Mouse (Mus musculus): Measurements from ENCODE around the gene Zfp39. TPM values are rescaled to one million over a fixed set of nuclear protein-coding genes. Genes with fewer than 3 reads are reported as not detected.

The Zfp39 gene
- total and polyA plus RNA-seq, 3 experiments: 0.85 to 22.0 (median 7.0) TPM

GRCm38 (mm10) chr11:58947798-58948528, 43.9 kb upstream of the Zfp39 start:
- Histone ChIP-seq H3K9me3 (replicated peaks) (no peaks in the 10 kb centered on the region), H3K4me1 (ENCODE audit: insufficient read depth, low read depth, low read length) (peaks cover 5% of the 10 kb centered on the region), H3K27me3 (ENCODE audit: insufficient read depth, low read length) (peaks cover 70% of the 10 kb centered on the region), H3K4me3 (ENCODE audit: low read depth, low read length) (no peak overlapping the region), H3K36me3 (replicated peaks) (no peaks in the 10 kb centered on the region)
- no peak for ATAC-seq (ENCODE audit: extremely low read depth, insufficient number of reproducible peaks, low FRiP score, poor library complexity, severe bottlenecking)
- TF ChIP-seq CTCF (IDR thresholded peaks at IDR 0.05; ENCODE audit: low read depth, low read length) (no peak), TAL1 (conservative IDR thresholded peaks at IDR 0.05; ENCODE audit: low read depth, low read length) (no peak), GATA2 (IDR thresholded peaks at IDR 0.05; ENCODE audit: borderline replicate concordance, low read depth, low read length) (no peak)
- DNase-seq (ENCODE audit: low spot score): no peak

DNA sequence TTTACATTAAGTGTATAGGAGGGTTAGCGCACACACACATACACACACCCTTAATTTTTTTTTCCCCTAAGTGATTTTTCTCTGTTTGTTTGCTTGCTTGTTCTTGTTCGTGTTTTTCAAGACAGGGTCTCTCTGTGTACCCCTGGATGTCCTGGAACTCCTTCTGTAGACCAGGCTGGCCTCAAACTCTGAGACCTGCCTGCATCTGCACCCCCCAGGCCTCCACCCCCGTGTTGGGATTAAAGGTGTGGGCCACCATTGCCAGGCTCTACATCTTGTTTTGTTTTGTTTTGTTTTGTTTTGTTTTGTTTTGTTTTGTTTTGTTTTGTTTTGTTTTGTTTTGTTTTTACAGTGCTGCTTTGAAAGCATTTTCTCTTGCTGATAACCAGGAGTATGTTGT, 43.3 kb upstream of the Zfp39 start:
- no peak overlapping the region for H3K4me3 ChIP-seq (ENCODE audit: low read depth, low read length)
- peaks cover 77% of the 10 kb centered on the region for H3K27me3 ChIP-seq (ENCODE audit: insufficient read depth, low read length)
- H3K9me3 ChIP-seq (replicated peaks): no peaks in the 10 kb centered on the region
- no peaks in the 10 kb centered on the region for H3K36me3 ChIP-seq (replicated peaks)
- H3K4me1 ChIP-seq (ENCODE audit: insufficient read depth, low read depth, low read length): peaks cover 5% of the 10 kb centered on the region
- DNase-seq (ENCODE audit: low spot score) (no peak), ATAC-seq (ENCODE audit: extremely low read depth, insufficient number of reproducible peaks, low FRiP score, poor library complexity, severe bottlenecking) (no peak)
- no peak for TF ChIP-seq GATA2 (IDR thresholded peaks at IDR 0.05; ENCODE audit: borderline replicate concordance, low read depth, low read length)
- TF ChIP-seq POLR2AphosphoS5 (IDR thresholded peaks at IDR 0.05; ENCODE audit: insufficient replicate concordance, low read depth, low read length): no peak
- no peak for TF ChIP-seq TAL1 (conservative IDR thresholded peaks at IDR 0.05; ENCODE audit: low read depth, low read length)
- no peak for TF ChIP-seq CTCF (IDR thresholded peaks at IDR 0.05; ENCODE audit: low read depth, low read length)
- no peak for TF ChIP-seq GATA1 (IDR thresholded peaks at IDR 0.05; ENCODE audit: borderline replicate concordance, low read length)

DNA sequence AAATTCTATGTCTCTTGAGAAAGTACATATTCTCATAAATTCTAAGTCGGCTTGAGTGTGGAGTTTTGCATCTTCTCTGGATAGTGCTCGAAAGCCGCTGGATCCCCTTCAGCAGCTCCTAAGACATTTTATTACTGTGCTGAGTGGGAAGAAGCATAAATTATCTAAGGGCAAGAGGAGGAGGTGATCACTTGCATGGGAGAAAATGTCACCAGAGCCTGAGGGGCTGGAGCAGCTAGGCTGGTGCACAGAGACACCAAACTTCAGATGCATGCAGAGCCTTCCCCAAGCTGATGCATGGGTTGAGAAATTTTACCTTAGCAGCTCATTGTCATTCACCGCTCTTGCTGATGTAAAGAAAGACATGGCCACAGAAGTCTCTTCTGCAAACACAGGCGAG, 40.1 kb upstream of the Zfp39 start:
- Histone ChIP-seq H3K4me3 (ENCODE audit: low read depth, low read length) (no peak overlapping the region), H3K4me1 (ENCODE audit: insufficient read depth, low read depth, low read length) (peaks cover 6% of the 10 kb centered on the region), H3K27me3 (ENCODE audit: insufficient read depth, low read length) (peaks cover 62% of the 10 kb centered on the region), H3K36me3 (replicated peaks) (no peaks in the 10 kb centered on the region), H3K9me3 (replicated peaks) (0 out of 2 replicates have a peak, but pooled peaks cover 3% of the 10 kb centered on the region)
- TF ChIP-seq POLR2AphosphoS5 (IDR thresholded peaks at IDR 0.05; ENCODE audit: insufficient replicate concordance, low read depth, low read length): no peak
- TF ChIP-seq GATA1 (IDR thresholded peaks at IDR 0.05; ENCODE audit: borderline replicate concordance, low read length): no peak
- TF ChIP-seq TAL1 (conservative IDR thresholded peaks at IDR 0.05; ENCODE audit: low read depth, low read length): no peak
- no peak for TF ChIP-seq GATA2 (IDR thresholded peaks at IDR 0.05; ENCODE audit: borderline replicate concordance, low read depth, low read length)
- TF ChIP-seq CTCF (IDR thresholded peaks at IDR 0.05; ENCODE audit: low read depth, low read length): no peak
- DNase-seq (ENCODE audit: low spot score) (no peak), ATAC-seq (ENCODE audit: extremely low read depth, insufficient number of reproducible peaks, low FRiP score, poor library complexity, severe bottlenecking) (no peak)

DNA sequence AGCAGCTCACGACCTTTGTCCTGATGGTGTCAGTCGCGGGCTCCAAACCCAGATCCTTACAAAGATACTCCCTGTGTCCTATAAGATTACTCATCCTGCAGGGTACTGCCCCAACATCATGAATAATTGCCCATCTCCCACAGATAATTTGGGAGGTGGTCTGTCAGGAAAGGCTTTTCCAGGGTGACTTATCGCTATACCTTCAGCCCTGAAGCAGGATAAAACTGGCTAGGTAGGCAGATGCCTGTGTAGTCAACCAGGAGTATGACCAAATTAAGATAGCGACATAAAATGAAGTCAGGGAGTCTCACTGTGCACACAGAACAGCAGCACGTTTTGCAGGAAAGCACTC, 35.0 kb upstream of the Zfp39 start:
- peak overlapping the region; percentile 99 for H3K4me3 ChIP-seq (ENCODE audit: low read depth, low read length)
- no peak for TF ChIP-seq TAL1 (conservative IDR thresholded peaks at IDR 0.05; ENCODE audit: low read depth, low read length)
- DNase-seq (ENCODE audit: low spot score): no peak

GRCm38 (mm10) chr11:58938322-58939087, 34.5 kb upstream of the Zfp39 start, which contains the start of gene Rnf187:
Gene Rnf187, minus strand, starts transcription at chr11:58938916.
- peak; percentile 63; the same call in 1 of the 2 replicates for ATAC-seq (ENCODE audit: extremely low read depth, insufficient number of reproducible peaks, low FRiP score, poor library complexity, severe bottlenecking)

More for the DNA sequence above, 35.0 kb upstream of the Zfp39 start:
- Histone ChIP-seq H3K9me3 (replicated peaks) (0 out of 2 replicates have a peak, but pooled peaks cover 3% of the 10 kb centered on the region), H3K4me1 (ENCODE audit: insufficient read depth, low read depth, low read length) (peaks cover 30% of the 10 kb centered on the region), H3K36me3 (replicated peaks) (peaks cover 33% of the 10 kb centered on the region), H3K27me3 (ENCODE audit: insufficient read depth, low read length) (peaks cover 22% of the 10 kb centered on the region)
- no peak for ATAC-seq (ENCODE audit: extremely low read depth, insufficient number of reproducible peaks, low FRiP score, poor library complexity, severe bottlenecking)

DNA sequence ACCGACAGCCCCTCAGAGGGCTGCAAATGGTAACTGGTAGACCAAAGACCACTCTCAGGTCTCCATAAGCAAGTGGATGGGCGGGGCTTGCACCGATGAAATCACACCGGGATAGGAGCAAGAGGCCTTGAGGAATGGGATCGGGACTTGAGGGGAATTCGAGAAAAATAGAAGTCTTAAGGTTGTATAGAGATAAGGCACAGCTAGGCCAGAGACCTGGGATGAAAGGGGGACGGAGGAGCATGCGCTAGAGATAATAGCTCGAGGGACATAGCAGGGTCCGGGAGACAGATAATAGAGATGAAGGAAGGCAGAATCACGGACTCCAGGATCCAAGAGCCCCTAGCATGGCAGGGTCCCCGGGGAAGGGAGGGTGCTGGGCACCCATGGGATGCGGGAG, 33.9 kb upstream of the Zfp39 start:
- Histone ChIP-seq H3K9me3 (replicated peaks) (0 out of 2 replicates have a peak, but pooled peaks cover 3% of the 10 kb centered on the region), H3K36me3 (replicated peaks) (peaks cover 45% of the 10 kb centered on the region), H3K4me1 (ENCODE audit: insufficient read depth, low read depth, low read length) (peaks cover 30% of the 10 kb centered on the region), H3K27me3 (ENCODE audit: insufficient read depth, low read length) (peaks cover 10% of the 10 kb centered on the region), H3K4me3 (ENCODE audit: low read depth, low read length) (peak overlapping the region; percentile 99)
- TF ChIP-seq GATA1 (IDR thresholded peaks at IDR 0.05; ENCODE audit: borderline replicate concordance, low read length): no peak
- no peak for DNase-seq (ENCODE audit: low spot score)
- no peak for ATAC-seq (ENCODE audit: extremely low read depth, insufficient number of reproducible peaks, low FRiP score, poor library complexity, severe bottlenecking)

More at GRCm38 (mm10) chr11:58938322-58939087, 34.5 kb upstream of the Zfp39 start, which contains the start of gene Rnf187:
- Histone ChIP-seq H3K4me3 (ENCODE audit: low read depth, low read length) (peak within 1 kb of the TSS; percentile 99), H3K4me1 (ENCODE audit: insufficient read depth, low read depth, low read length) (peaks cover 30% of the 10 kb centered on the region), H3K9me3 (replicated peaks) (0 out of 2 replicates have a peak, but pooled peaks cover 3% of the 10 kb centered on the region), H3K27me3 (ENCODE audit: insufficient read depth, low read length) (peaks cover 16% of the 10 kb centered on the region), H3K36me3 (replicated peaks) (peaks cover 39% of the 10 kb centered on the region)
- DNase-seq (ENCODE audit: low spot score): peak; percentile 84
- TF ChIP-seq GATA1 (IDR thresholded peaks at IDR 0.05; ENCODE audit: borderline replicate concordance, low read length): no peak
- no peak for TF ChIP-seq CTCF (IDR thresholded peaks at IDR 0.05; ENCODE audit: low read depth, low read length)
- no peak for TF ChIP-seq GATA2 (IDR thresholded peaks at IDR 0.05; ENCODE audit: borderline replicate concordance, low read depth, low read length)
- TF ChIP-seq POLR2AphosphoS5 (IDR thresholded peaks at IDR 0.05; ENCODE audit: insufficient replicate concordance, low read depth, low read length): no peak
- no peak for TF ChIP-seq TAL1 (conservative IDR thresholded peaks at IDR 0.05; ENCODE audit: low read depth, low read length)

All from G1E (cell line).